Mouse (Mus musculus): Measurements from ENCODE around the gene Pfkm. TPM values are rescaled to one million over a fixed set of nuclear protein-coding genes. Genes with fewer than 3 reads are reported as not detected.

The Pfkm gene
- polyA plus RNA-seq, 1 experiment, result 36.4 TPM

DNA sequence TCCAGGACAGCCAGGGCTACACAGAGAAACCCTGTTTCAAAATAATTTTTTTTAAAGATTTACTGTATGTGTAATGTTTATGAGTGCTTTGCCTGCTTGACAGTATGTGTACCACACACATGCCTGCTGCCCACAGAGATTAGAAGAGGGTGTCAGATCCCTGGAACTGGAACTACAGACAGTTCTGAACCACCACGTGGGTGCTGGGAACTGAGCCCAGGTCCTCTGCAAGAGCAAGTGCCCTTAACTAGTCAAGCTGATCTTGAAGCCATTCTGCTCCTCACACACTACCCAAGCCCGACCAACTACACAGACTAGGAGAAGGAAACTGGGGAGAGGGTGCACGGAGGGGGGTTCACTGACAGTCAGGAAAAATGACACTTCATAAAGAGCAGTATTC is 41.1 kb downstream of the Pfkm start:
- TF ChIP-seq MYOD1 (IDR thresholded peaks at IDR 0.05; ENCODE audit: control insufficient read depth, insufficient read length, low read depth), result no peak
- no peak for TF ChIP-seq MYOG (IDR thresholded peaks at IDR 0.05; ENCODE audit: control insufficient read depth, extremely low read depth, insufficient read length)
- TF ChIP-seq USF1 (IDR thresholded peaks at IDR 0.05; ENCODE audit: low read depth), result no peak
- TF ChIP-seq CEBPB (IDR thresholded peaks at IDR 0.05; ENCODE audit: low read depth), result no peak
- Histone ChIP-seq H3K27me3 (ENCODE audit: control insufficient read depth, insufficient read depth, insufficient read length) (no peaks in the 10 kb centered on the region), H3K4me3 (ENCODE audit: insufficient read depth, poor library complexity, severe bottlenecking) (no peak overlapping the region), H3K79me2 (ENCODE audit: control insufficient read depth, insufficient read depth) (no peaks in the 10 kb centered on the region), H3K79me3 (ENCODE audit: low read depth) (no peaks in the 10 kb centered on the region), H3K36me3 (ENCODE audit: control insufficient read depth, insufficient read depth) (peaks cover 61% of the 10 kb centered on the region), H3ac (ENCODE audit: control insufficient read depth, insufficient read length, low read depth) (no peak overlapping the region)

DNA sequence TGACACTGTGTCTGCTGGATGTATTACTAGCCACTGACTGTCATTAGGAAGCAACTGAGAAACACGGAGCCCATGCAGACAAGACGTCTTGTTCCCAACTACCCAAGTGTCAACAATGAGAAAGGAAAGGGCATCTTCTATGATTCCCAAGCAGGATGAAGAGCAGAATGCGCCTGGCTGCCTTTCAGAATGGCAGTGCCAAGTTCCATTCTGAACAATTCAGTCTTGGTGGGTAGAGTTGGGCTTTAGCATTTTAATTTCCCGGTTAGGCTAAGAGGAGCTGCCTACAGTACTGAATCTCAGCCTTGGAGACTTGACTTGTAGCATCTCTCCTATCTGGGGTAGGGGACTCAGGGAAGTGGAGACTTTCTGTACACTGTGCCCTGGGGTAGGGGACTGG is 41.6 kb downstream of the Pfkm start:
- Histone ChIP-seq H3K27me3 (ENCODE audit: control insufficient read depth, insufficient read depth, insufficient read length) (no peaks in the 10 kb centered on the region), H3ac (ENCODE audit: control insufficient read depth, insufficient read length, low read depth) (no peak overlapping the region), H3K79me3 (ENCODE audit: low read depth) (no peaks in the 10 kb centered on the region), H3K79me2 (ENCODE audit: control insufficient read depth, insufficient read depth) (no peaks in the 10 kb centered on the region), H3K4me3 (ENCODE audit: insufficient read depth, poor library complexity, severe bottlenecking) (no peak overlapping the region), H3K36me3 (ENCODE audit: control insufficient read depth, insufficient read depth) (peaks cover 66% of the 10 kb centered on the region)
- TF ChIP-seq USF1 (IDR thresholded peaks at IDR 0.05; ENCODE audit: low read depth), result no peak
- no peak for TF ChIP-seq MAX (IDR thresholded peaks at IDR 0.05)
- TF ChIP-seq CTCF (IDR thresholded peaks at IDR 0.05; ENCODE audit: control insufficient read depth, insufficient read depth, insufficient read length), result no peak
- no peak for TF ChIP-seq FOSL1 (IDR thresholded peaks at IDR 0.05; ENCODE audit: insufficient read depth, low read length, poor library complexity, severe bottlenecking)
- TF ChIP-seq MYOG (IDR thresholded peaks at IDR 0.05; ENCODE audit: control insufficient read depth, extremely low read depth, insufficient read length), result no peak
- TF ChIP-seq CEBPB (IDR thresholded peaks at IDR 0.05; ENCODE audit: low read depth), result no peak
- no peak for TF ChIP-seq MYOD1 (IDR thresholded peaks at IDR 0.05; ENCODE audit: control insufficient read depth, insufficient read length, low read depth)

DNA sequence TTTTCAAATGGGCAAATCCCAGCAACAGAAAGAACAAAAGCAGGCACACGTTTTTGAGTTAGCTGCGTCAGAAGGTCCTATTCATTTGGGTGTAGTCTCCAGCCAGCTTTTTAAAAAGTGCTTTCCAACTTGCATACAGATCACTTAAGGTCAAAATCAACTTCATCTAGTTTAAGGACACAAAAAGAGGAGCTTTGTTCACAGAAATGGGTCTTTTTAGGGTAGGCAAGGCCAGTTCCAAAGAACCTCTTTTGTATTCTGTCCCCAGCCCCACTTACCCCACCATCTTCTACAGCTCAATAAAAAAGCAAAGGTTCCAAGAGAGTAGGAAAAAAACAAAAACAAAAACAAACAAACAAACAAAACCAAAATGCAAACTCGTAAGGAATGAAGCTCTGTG is 42.3 kb downstream of the Pfkm start:
- Histone ChIP-seq H3K79me3 (ENCODE audit: low read depth) (no peaks in the 10 kb centered on the region), H3K36me3 (ENCODE audit: control insufficient read depth, insufficient read depth) (peaks cover 71% of the 10 kb centered on the region), H3K27me3 (ENCODE audit: control insufficient read depth, insufficient read depth, insufficient read length) (no peaks in the 10 kb centered on the region), H3K4me3 (ENCODE audit: insufficient read depth, poor library complexity, severe bottlenecking) (no peak overlapping the region), H3K79me2 (ENCODE audit: control insufficient read depth, insufficient read depth) (no peaks in the 10 kb centered on the region), H3ac (ENCODE audit: control insufficient read depth, insufficient read length, low read depth) (no peak overlapping the region)
- no peak for TF ChIP-seq MYOG (IDR thresholded peaks at IDR 0.05; ENCODE audit: control insufficient read depth, extremely low read depth, insufficient read length)
- no peak for TF ChIP-seq CEBPB (IDR thresholded peaks at IDR 0.05; ENCODE audit: low read depth)
- no peak for TF ChIP-seq MYOD1 (IDR thresholded peaks at IDR 0.05; ENCODE audit: control insufficient read depth, insufficient read length, low read depth)
- no peak for TF ChIP-seq CTCF (IDR thresholded peaks at IDR 0.05; ENCODE audit: control insufficient read depth, insufficient read depth, insufficient read length)
- TF ChIP-seq FOSL1 (IDR thresholded peaks at IDR 0.05; ENCODE audit: insufficient read depth, low read length, poor library complexity, severe bottlenecking), result no peak
- TF ChIP-seq USF1 (IDR thresholded peaks at IDR 0.05; ENCODE audit: low read depth), result no peak
- TF ChIP-seq MAX (IDR thresholded peaks at IDR 0.05), result no peak

DNA sequence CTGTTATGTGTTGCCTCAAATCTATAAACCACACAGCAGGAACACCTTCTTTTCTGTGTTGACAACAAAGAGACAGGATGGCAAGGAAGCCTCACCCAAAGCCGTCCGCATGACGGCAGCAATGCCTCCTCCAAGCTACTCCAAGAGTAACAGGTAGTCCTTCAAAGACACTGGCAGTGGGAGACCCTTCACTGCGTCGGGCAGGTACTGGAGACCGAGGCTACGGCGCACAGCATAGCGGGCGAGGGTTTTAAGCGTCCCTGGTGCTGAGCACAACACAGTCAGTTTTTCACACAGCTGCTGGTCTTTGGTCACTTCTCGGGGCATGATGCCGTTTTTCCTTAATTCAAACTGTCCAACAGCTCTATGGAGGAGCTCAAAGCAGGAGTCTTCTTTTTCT is 43.3 kb downstream of the Pfkm start:
- Histone ChIP-seq H3K4me3 (ENCODE audit: insufficient read depth, poor library complexity, severe bottlenecking) (no peak overlapping the region), H3K79me2 (ENCODE audit: control insufficient read depth, insufficient read depth) (no peaks in the 10 kb centered on the region), H3K27me3 (ENCODE audit: control insufficient read depth, insufficient read depth, insufficient read length) (no peaks in the 10 kb centered on the region), H3ac (ENCODE audit: control insufficient read depth, insufficient read length, low read depth) (no peak overlapping the region), H3K79me3 (ENCODE audit: low read depth) (no peaks in the 10 kb centered on the region), H3K36me3 (ENCODE audit: control insufficient read depth, insufficient read depth) (peaks cover 74% of the 10 kb centered on the region)
- TF ChIP-seq CEBPB (IDR thresholded peaks at IDR 0.05; ENCODE audit: low read depth) (no peak), USF1 (IDR thresholded peaks at IDR 0.05; ENCODE audit: low read depth) (no peak), MAX (IDR thresholded peaks at IDR 0.05) (no peak), MYOD1 (IDR thresholded peaks at IDR 0.05; ENCODE audit: control insufficient read depth, insufficient read length, low read depth) (no peak), MYOG (IDR thresholded peaks at IDR 0.05; ENCODE audit: control insufficient read depth, extremely low read depth, insufficient read length) (no peak), FOSL1 (IDR thresholded peaks at IDR 0.05; ENCODE audit: insufficient read depth, low read length, poor library complexity, severe bottlenecking) (no peak), CTCF (IDR thresholded peaks at IDR 0.05; ENCODE audit: control insufficient read depth, insufficient read depth, insufficient read length) (no peak)

DNA sequence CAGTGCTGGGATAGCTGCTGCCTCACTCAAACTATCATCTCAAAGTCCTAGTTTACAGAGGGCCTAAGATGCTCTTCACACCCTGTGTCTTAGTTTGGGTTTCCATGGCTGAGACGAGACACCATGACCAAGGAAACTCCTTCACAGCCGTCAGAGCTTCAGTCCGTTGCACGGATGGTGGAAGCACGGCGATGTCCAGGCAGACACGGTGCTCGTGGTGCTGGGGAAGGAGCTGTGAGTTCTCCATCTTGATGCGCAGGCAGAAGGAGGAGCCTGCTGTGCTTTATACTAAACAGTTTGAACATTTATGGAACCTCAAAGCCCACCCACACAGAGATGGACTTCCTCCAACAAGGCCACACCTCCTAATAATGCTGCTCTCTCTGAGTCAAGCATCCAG is 44.5 kb downstream of the Pfkm start:
- Histone ChIP-seq H3K27me3 (ENCODE audit: control insufficient read depth, insufficient read depth, insufficient read length) (no peaks in the 10 kb centered on the region), H3ac (ENCODE audit: control insufficient read depth, insufficient read length, low read depth) (no peak overlapping the region), H3K36me3 (ENCODE audit: control insufficient read depth, insufficient read depth) (peaks cover 86% of the 10 kb centered on the region), H3K79me2 (ENCODE audit: control insufficient read depth, insufficient read depth) (no peaks in the 10 kb centered on the region), H3K79me3 (ENCODE audit: low read depth) (no peaks in the 10 kb centered on the region), H3K4me3 (ENCODE audit: insufficient read depth, poor library complexity, severe bottlenecking) (no peak overlapping the region)
- TF ChIP-seq CEBPB (IDR thresholded peaks at IDR 0.05; ENCODE audit: low read depth), result no peak

DNA sequence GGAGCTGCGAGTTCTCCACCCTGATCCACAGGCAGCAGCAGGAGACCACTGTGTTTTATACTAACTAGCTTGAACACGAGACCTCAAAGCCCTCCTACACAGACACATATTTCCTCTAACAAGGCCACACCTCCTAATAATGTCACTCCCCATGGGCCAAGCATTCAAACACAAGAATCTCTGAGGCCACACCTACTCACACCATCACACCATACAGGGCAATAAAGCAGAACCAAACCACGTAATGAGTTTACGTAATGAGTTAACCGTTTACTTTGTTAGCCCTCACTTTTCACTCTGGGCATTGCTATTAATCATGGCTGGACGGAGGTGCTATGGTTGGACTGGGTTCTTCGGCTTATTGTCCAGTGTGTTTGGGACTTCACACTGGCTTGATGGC is 47.4 kb downstream of the Pfkm start:
- Histone ChIP-seq H3K36me3 (ENCODE audit: control insufficient read depth, insufficient read depth) (peaks cover 63% of the 10 kb centered on the region), H3K27me3 (ENCODE audit: control insufficient read depth, insufficient read depth, insufficient read length) (no peaks in the 10 kb centered on the region), H3ac (ENCODE audit: control insufficient read depth, insufficient read length, low read depth) (no peak overlapping the region), H3K4me3 (ENCODE audit: insufficient read depth, poor library complexity, severe bottlenecking) (no peak overlapping the region), H3K79me3 (ENCODE audit: low read depth) (peaks cover 11% of the 10 kb centered on the region), H3K79me2 (ENCODE audit: control insufficient read depth, insufficient read depth) (peaks cover 19% of the 10 kb centered on the region)
- TF ChIP-seq FOSL1 (IDR thresholded peaks at IDR 0.05; ENCODE audit: insufficient read depth, low read length, poor library complexity, severe bottlenecking) (no peak), MYOD1 (IDR thresholded peaks at IDR 0.05; ENCODE audit: control insufficient read depth, insufficient read length, low read depth) (no peak), USF1 (IDR thresholded peaks at IDR 0.05; ENCODE audit: low read depth) (no peak), MAX (IDR thresholded peaks at IDR 0.05) (no peak), CTCF (IDR thresholded peaks at IDR 0.05; ENCODE audit: control insufficient read depth, insufficient read depth, insufficient read length) (no peak), MYOG (IDR thresholded peaks at IDR 0.05; ENCODE audit: control insufficient read depth, extremely low read depth, insufficient read length) (no peak), CEBPB (IDR thresholded peaks at IDR 0.05; ENCODE audit: low read depth) (no peak)
